Mouse (Mus musculus): ENCODE results near the gene Gm39566. TPM values are rescaled to one million over a fixed set of nuclear protein-coding genes. Genes with fewer than 3 reads are reported as not detected.

Gm39566 gene
- not detected in 2 replicates for polyA plus RNA-seq (2015; fragmentation: Nextera tagmentation; extraction: Ambion mirVana)

GRCm38 (mm10) chr11:69815155-69815554, at the start of gene Gm39566:
TSS of gene Gm39566 (minus strand) at chr11:69815298.

GRCm38 (mm10) chr11:69858113-69858998, 43.3 kb upstream of the Gm39566 start, which contains the start of gene Tnk1:
TSS of gene Tnk1 (minus strand) at chr11:69858730.

GRCm38 (mm10) chr11:69846198-69846680, 31.1 kb upstream of the Gm39566 start, which contains the start of gene Plscr3:
TSS of gene Plscr3 (plus strand) at chr11:69846376.

DNA sequence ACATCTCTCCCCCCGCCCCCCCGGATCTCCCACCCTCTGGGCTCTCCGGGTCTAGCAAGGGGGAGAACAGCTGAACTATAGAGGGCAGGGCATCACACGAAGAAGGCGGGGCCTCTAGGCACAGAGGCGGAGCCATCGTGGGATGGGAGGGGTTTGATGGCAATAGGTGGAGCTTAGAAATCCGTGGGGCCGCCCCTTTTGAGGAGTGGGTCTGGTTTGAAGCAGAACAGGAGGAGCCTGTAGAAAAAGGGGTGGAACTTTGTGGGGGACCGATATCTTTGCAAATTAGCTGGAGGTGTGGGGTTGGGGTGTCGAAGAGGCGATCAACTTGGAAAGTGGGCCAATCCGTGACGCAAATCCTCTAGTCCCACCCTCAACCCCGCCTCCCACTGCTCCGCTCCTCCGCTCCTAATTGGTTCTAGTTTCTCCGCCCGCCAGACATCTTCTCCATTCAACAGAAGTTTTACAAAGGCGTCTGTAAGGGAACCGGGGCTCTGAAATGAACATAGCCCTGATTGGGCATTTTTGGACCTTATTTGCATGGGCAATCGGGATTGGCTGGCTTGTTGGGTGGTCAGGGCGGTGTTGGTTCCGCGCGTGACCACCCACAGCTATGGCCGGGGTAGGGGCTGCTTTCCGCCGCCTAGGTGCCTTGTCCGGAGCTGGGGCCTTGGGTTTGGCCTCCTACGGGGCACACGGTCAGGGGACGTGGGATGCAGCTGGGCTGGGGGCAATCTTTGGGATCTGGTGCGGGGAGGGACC, 23.0 kb upstream of the Gm39566 start, which contains the start of gene Tmem256:
TSS of gene Tmem256 (plus strand) at position 563 of the 762 bp plus-strand sequence.

GRCm38 (mm10) chr11:69837604-69837951, 22.5 kb upstream of the Gm39566 start, which contains the start of gene Nlgn2:
TSS of gene Nlgn2 (minus strand) at chr11:69837784.

DNA sequence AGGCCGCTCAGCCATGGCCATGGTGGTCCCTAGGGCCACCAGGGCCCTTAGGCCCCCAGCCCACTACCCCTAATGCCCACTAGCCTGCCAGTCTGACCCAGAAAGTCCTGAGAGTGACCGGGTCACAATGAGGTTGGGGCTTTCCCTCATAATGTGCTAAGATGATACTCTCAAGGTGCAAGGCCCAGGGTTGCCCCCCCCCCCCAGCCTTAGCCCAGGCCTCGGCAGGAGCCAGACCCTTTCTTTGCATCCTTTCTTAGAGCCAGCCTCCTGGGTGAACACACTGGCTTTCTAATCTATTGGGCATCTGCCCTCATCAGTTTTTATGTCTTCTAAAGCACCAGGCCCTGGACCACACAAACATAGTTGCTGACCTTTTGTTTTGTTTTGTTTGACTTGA, 7.0 kb upstream of the Gm39566 start, which contains the start of gene Spem1:
TSS of gene Spem1 (minus strand) at position 101 of the 400 bp plus-strand sequence.

GRCm38 (mm10) chr11:69818365-69818764, 3.3 kb upstream of the Gm39566 start, which contains the start of gene Spem2:
TSS of gene Spem2 (minus strand) at chr11:69818465.

GRCm38 (mm10) chr11:69804972-69805909, 9.9 kb downstream of the Gm39566 start, which contains the start of gene Tmem102:
TSS of gene Tmem102 (minus strand) at chr11:69805624.

GRCm38 (mm10) chr11:69801379-69801977, 13.6 kb downstream of the Gm39566 start, which contains the start of gene Fgf11:
TSS of gene Fgf11 (minus strand) at chr11:69801857.

GRCm38 (mm10) chr11:69795168-69795982, 19.7 kb downstream of the Gm39566 start, which contains the start of gene Chrnb1:
TSS of gene Chrnb1 (minus strand) at chr11:69795943.

GRCm38 (mm10) chr11:69765221-69766125, 49.6 kb downstream of the Gm39566 start, which contains the start of gene Zbtb4:
TSS of gene Zbtb4 (plus strand) at chr11:69765912.

GRCm38 (mm10) chr11:69761868-69762267, 53.2 kb downstream of the Gm39566 start, which contains the start of gene Slc35g3:
TSS of gene Slc35g3 (minus strand) at chr11:69761968.

Other genes starting within 250 kb of the Gm39566 start
- gene Wrap53, start 235.0 kb downstream of the Gm39566 start, polyA plus RNA-seq (2015; fragmentation: Nextera tagmentation; extraction: Ambion mirVana): 12.1 and 13.1 TPM in 2 replicates
- gene Trp53, start 234.9 kb downstream of the Gm39566 start, polyA plus RNA-seq (2015; fragmentation: Nextera tagmentation; extraction: Ambion mirVana): 31.4 and 33.8 TPM in 2 replicates
- gene Atp1b2, start 209.4 kb downstream of the Gm39566 start, polyA plus RNA-seq (2015; fragmentation: Nextera tagmentation; extraction: Ambion mirVana): 226 and 228 TPM in 2 replicates
- gene Shbg, start 197.4 kb downstream of the Gm39566 start, polyA plus RNA-seq (2015; fragmentation: Nextera tagmentation; extraction: Ambion mirVana): not detected in 2 replicates
- gene Sat2, start 193.3 kb downstream of the Gm39566 start, polyA plus RNA-seq (2015; fragmentation: Nextera tagmentation; extraction: Ambion mirVana): 29.9 and 31.5 TPM in 2 replicates
- 29.7 and 32.1 TPM in 2 replicates for gene Fxr2, start 182.3 kb downstream of the Gm39566 start, polyA plus RNA-seq (2015; fragmentation: Nextera tagmentation; extraction: Ambion mirVana)
- 0.36 and 0.46 TPM in 2 replicates for gene Sox15, start 160.0 kb downstream of the Gm39566 start, polyA plus RNA-seq (2015; fragmentation: Nextera tagmentation; extraction: Ambion mirVana)
- gene Mpdu1, start 152.7 kb downstream of the Gm39566 start, polyA plus RNA-seq (2015; fragmentation: Nextera tagmentation; extraction: Ambion mirVana): 113 and 114 TPM in 2 replicates
- gene Cd68, start 149.1 kb downstream of the Gm39566 start, polyA plus RNA-seq (2015; fragmentation: Nextera tagmentation; extraction: Ambion mirVana): 14.1 and 18.7 TPM in 2 replicates
- gene Eif4a1, start 142.9 kb downstream of the Gm39566 start, polyA plus RNA-seq (2015; fragmentation: Nextera tagmentation; extraction: Ambion mirVana): 347 and 357 TPM in 2 replicates
- gene Senp3, start 133.2 kb downstream of the Gm39566 start, polyA plus RNA-seq (2015; fragmentation: Nextera tagmentation; extraction: Ambion mirVana): 69.5 and 74.3 TPM in 2 replicates
- gene Tnfsf13, start 129.5 kb downstream of the Gm39566 start, polyA plus RNA-seq (2015; fragmentation: Nextera tagmentation; extraction: Ambion mirVana): 0.92 and 0.93 TPM in 2 replicates
- 7.0 TPM in 2 replicates for gene Tnfsf12, start 119.4 kb downstream of the Gm39566 start, polyA plus RNA-seq (2015; fragmentation: Nextera tagmentation; extraction: Ambion mirVana)
- 1.3 and 3.3 TPM in 2 replicates for gene Tnfsfm13, start 119.2 kb downstream of the Gm39566 start, polyA plus RNA-seq (2015; fragmentation: Nextera tagmentation; extraction: Ambion mirVana)
- gene Polr2a, start 56.7 kb downstream of the Gm39566 start, polyA plus RNA-seq (2015; fragmentation: Nextera tagmentation; extraction: Ambion mirVana): 9.6 and 10.9 TPM in 2 replicates
- gene Slc35g3, start 53.3 kb downstream of the Gm39566 start, polyA plus RNA-seq (2015; fragmentation: Nextera tagmentation; extraction: Ambion mirVana): 0.09 and 0.15 TPM in 2 replicates
- 4.9 and 6.8 TPM in 2 replicates for gene Zbtb4, start 49.4 kb downstream of the Gm39566 start, polyA plus RNA-seq (2015; fragmentation: Nextera tagmentation; extraction: Ambion mirVana)
- gene Chrnb1, start 19.4 kb downstream of the Gm39566 start, polyA plus RNA-seq (2015; fragmentation: Nextera tagmentation; extraction: Ambion mirVana): 1.3 and 1.5 TPM in 2 replicates
- 7.1 and 8.5 TPM in 2 replicates for gene Fgf11, start 13.4 kb downstream of the Gm39566 start, polyA plus RNA-seq (2015; fragmentation: Nextera tagmentation; extraction: Ambion mirVana)
- 1.2 and 1.6 TPM in 2 replicates for gene Tmem102, start 9.7 kb downstream of the Gm39566 start, polyA plus RNA-seq (2015; fragmentation: Nextera tagmentation; extraction: Ambion mirVana)
- not detected in 2 replicates for gene Spem2, start 3.2 kb upstream of the Gm39566 start, polyA plus RNA-seq (2015; fragmentation: Nextera tagmentation; extraction: Ambion mirVana)
- not detected in 2 replicates for gene Spem1, start 6.9 kb upstream of the Gm39566 start, polyA plus RNA-seq (2015; fragmentation: Nextera tagmentation; extraction: Ambion mirVana)
- gene Nlgn2, start 22.5 kb upstream of the Gm39566 start, polyA plus RNA-seq (2015; fragmentation: Nextera tagmentation; extraction: Ambion mirVana): 25.7 and 29.7 TPM in 2 replicates
- 452 and 485 TPM in 2 replicates for gene Tmem256, start 23.2 kb upstream of the Gm39566 start, polyA plus RNA-seq (2015; fragmentation: Nextera tagmentation; extraction: Ambion mirVana)
- gene Plscr3, start 31.1 kb upstream of the Gm39566 start, polyA plus RNA-seq (2015; fragmentation: Nextera tagmentation; extraction: Ambion mirVana): 32.3 and 33.8 TPM in 2 replicates
- 0.15 TPM in 1 of 2 replicates, not detected in the other for gene Tnk1, start 43.4 kb upstream of the Gm39566 start, polyA plus RNA-seq (2015; fragmentation: Nextera tagmentation; extraction: Ambion mirVana)
- gene Tmem95, start 62.7 kb upstream of the Gm39566 start, polyA plus RNA-seq (2015; fragmentation: Nextera tagmentation; extraction: Ambion mirVana): not detected in 2 replicates
- gene Kctd11, start 66.1 kb upstream of the Gm39566 start, polyA plus RNA-seq (2015; fragmentation: Nextera tagmentation; extraction: Ambion mirVana): 2.1 and 2.2 TPM in 2 replicates
- 0.10 and 0.15 TPM in 2 replicates for gene Acap1, start 80.2 kb upstream of the Gm39566 start, polyA plus RNA-seq (2015; fragmentation: Nextera tagmentation; extraction: Ambion mirVana)
- gene 2810408A11Rik, start 85.7 kb upstream of the Gm39566 start, polyA plus RNA-seq (2015; fragmentation: Nextera tagmentation; extraction: Ambion mirVana): 3.0 and 3.2 TPM in 2 replicates
- 13.0 and 19.0 TPM in 2 replicates for gene Neurl4, start 85.8 kb upstream of the Gm39566 start, polyA plus RNA-seq (2015; fragmentation: Nextera tagmentation; extraction: Ambion mirVana)
- 48.2 and 58.8 TPM in 2 replicates for gene Gps2, start 98.6 kb upstream of the Gm39566 start, polyA plus RNA-seq (2015; fragmentation: Nextera tagmentation; extraction: Ambion mirVana)
- 1,029 and 1,041 TPM in 2 replicates for gene Eif5a, start 106.7 kb upstream of the Gm39566 start, polyA plus RNA-seq (2015; fragmentation: Nextera tagmentation; extraction: Ambion mirVana)
- 3.5 and 5.2 TPM in 2 replicates for gene Ybx2, start 120.5 kb upstream of the Gm39566 start, polyA plus RNA-seq (2015; fragmentation: Nextera tagmentation; extraction: Ambion mirVana)
- 8.9 and 9.0 TPM in 2 replicates for gene Slc2a4, start 132.9 kb upstream of the Gm39566 start, polyA plus RNA-seq (2015; fragmentation: Nextera tagmentation; extraction: Ambion mirVana)
- not detected in 2 replicates for gene Cldn7, start 149.5 kb upstream of the Gm39566 start, polyA plus RNA-seq (2015; fragmentation: Nextera tagmentation; extraction: Ambion mirVana)
- gene Ctdnep1, start 165.9 kb upstream of the Gm39566 start, polyA plus RNA-seq (2015; fragmentation: Nextera tagmentation; extraction: Ambion mirVana): 32.8 and 41.1 TPM in 2 replicates
- 161 and 162 TPM in 2 replicates for gene Elp5, start 167.2 kb upstream of the Gm39566 start, polyA plus RNA-seq (2015; fragmentation: Nextera tagmentation; extraction: Ambion mirVana)
- 532 and 552 TPM in 2 replicates for gene Gabarap, start 175.8 kb upstream of the Gm39566 start, polyA plus RNA-seq (2015; fragmentation: Nextera tagmentation; extraction: Ambion mirVana)
- 41.5 and 47.4 TPM in 2 replicates for gene Phf23, start 180.5 kb upstream of the Gm39566 start, polyA plus RNA-seq (2015; fragmentation: Nextera tagmentation; extraction: Ambion mirVana)
- gene Dvl2, start 185.3 kb upstream of the Gm39566 start, polyA plus RNA-seq (2015; fragmentation: Nextera tagmentation; extraction: Ambion mirVana): 16.9 and 19.7 TPM in 2 replicates
- 67.1 and 67.9 TPM in 2 replicates for gene Acadvl, start 200.1 kb upstream of the Gm39566 start, polyA plus RNA-seq (2015; fragmentation: Nextera tagmentation; extraction: Ambion mirVana)
- 23.8 and 24.9 TPM in 2 replicates for gene Dlg4, start 201.6 kb upstream of the Gm39566 start, polyA plus RNA-seq (2015; fragmentation: Nextera tagmentation; extraction: Ambion mirVana)
- 4.8 and 7.3 TPM in 2 replicates for gene Asgr1, start 238.8 kb upstream of the Gm39566 start, polyA plus RNA-seq (2015; fragmentation: Nextera tagmentation; extraction: Ambion mirVana)